Mouse (Mus musculus): ENCODE measurements around the gene Gm45808.
A peak's percentile ranks its signal among the peaks of the same experiment; 100 is the strongest.
"Not testable (repeated sequence)": the region's sequence is repeated elsewhere in the genome, so short reads cannot be mapped to it uniquely, and the experiment has no call there.

The Gm45808 gene

GRCm38 (mm10) chr7:45467090-45467670 is 19.4 kb downstream of the Gm45808 start:
- peak; percentile 72 for DNase-seq

GRCm38 (mm10) chr7:45466283-45467089 is 20.1 kb downstream of the Gm45808 start, which contains the start of gene Bax:
Gene Bax (minus strand): TSS chr7:45466898.
- DNase-seq = peak; percentile 97

GRCm38 (mm10) chr7:45465549-45465948 is 21.1 kb downstream of the Gm45808 start:
- no peak for DNase-seq

- DNase-seq = no peak
Measured at GRCm38 (mm10) chr7:45465112-45465511, 21.5 kb downstream of the Gm45808 start.

GRCm38 (mm10) chr7:45463987-45464778 is 22.4 kb downstream of the Gm45808 start:
- DNase-seq = no peak

GRCm38 (mm10) chr7:45462868-45463267 is 23.7 kb downstream of the Gm45808 start:
- DNase-seq = not testable (repeated sequence)

GRCm38 (mm10) chr7:45462325-45462724 is 24.3 kb downstream of the Gm45808 start:
- no peak for DNase-seq

GRCm38 (mm10) chr7:45461781-45462180 is 24.8 kb downstream of the Gm45808 start:
- DNase-seq = no peak

- no peak for DNase-seq
Measured at GRCm38 (mm10) chr7:45461326-45461725, 25.3 kb downstream of the Gm45808 start.

GRCm38 (mm10) chr7:45460860-45461314 is 25.7 kb downstream of the Gm45808 start:
- DNase-seq = peak; percentile 77

GRCm38 (mm10) chr7:45460377-45460776 is 26.2 kb downstream of the Gm45808 start:
- DNase-seq = no peak

GRCm38 (mm10) chr7:45459564-45460140 is 27.0 kb downstream of the Gm45808 start, which contains the start of gene Ftl1:
Gene Ftl1 (minus strand): TSS chr7:45459884.
- DNase-seq = peak; percentile 99

- peak; percentile 89 for DNase-seq
Measured at GRCm38 (mm10) chr7:45458748-45459563, 27.7 kb downstream of the Gm45808 start.

GRCm38 (mm10) chr7:45457204-45458060 is 29.2 kb downstream of the Gm45808 start:
- no peak for DNase-seq

- DNase-seq = no peak
Measured at GRCm38 (mm10) chr7:45456721-45457203, 29.8 kb downstream of the Gm45808 start.

- no peak for DNase-seq
Measured at GRCm38 (mm10) chr7:45455932-45456696, 30.5 kb downstream of the Gm45808 start.

- DNase-seq = no peak
Measured at GRCm38 (mm10) chr7:45454971-45455370, 31.6 kb downstream of the Gm45808 start.

GRCm38 (mm10) chr7:45451344-45451982 is 35.1 kb downstream of the Gm45808 start:
- DNase-seq = peak; percentile 91

GRCm38 (mm10) chr7:45449974-45450373 is 36.6 kb downstream of the Gm45808 start:
- DNase-seq = no peak
